Mouse (Mus musculus): ENCODE data around the gene Ccnj. TPM values are rescaled to one million over a fixed set of nuclear protein-coding genes. Genes with fewer than 3 reads are reported as not detected.

The Ccnj gene
- polyA plus RNA-seq, 1 experiment from 2014 or later = 9.7 TPM

GRCm38 (mm10) chr19:40821306-40821825, 9.7 kb upstream of the Ccnj start:
- no peak overlapping the region for H3K4me2 ChIP-seq
- no peaks in the 10 kb centered on the region for H3K36me3 ChIP-seq
- ATAC-seq (ENCODE audit: insufficient read depth, low FRiP score, low read depth) = no peak
- WGBS = 67% methylated on average over 4 of the region's 4 CpGs
- no peak overlapping the region for H3K4me3 ChIP-seq (replicated peaks)
- no peak overlapping the region for H3K27ac ChIP-seq
- no peaks in the 10 kb centered on the region for H3K4me1 ChIP-seq
- H3K9ac ChIP-seq = no peak overlapping the region
- no peaks in the 10 kb centered on the region for H3K9me3 ChIP-seq
- H3K27me3 ChIP-seq (replicated peaks) = no peaks in the 10 kb centered on the region

DNA sequence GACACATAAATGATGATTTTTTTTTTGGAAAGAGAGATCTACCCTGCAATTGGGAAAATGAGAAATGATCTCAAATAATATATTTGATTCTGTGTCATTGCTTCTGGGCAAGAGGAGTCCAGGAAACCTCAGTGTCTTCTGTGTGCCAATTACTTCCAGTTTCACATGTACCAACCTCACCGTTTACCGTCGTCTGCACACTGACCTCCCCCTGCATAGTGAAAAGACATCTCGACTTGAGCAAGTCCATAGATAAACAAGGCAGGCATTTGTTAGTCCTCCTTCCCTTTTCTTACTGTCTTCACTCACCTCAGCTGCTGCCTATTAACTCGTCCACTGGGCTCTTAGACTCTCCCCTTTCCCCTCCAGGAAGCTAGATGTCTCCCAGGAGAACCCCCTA, 5.4 kb upstream of the Ccnj start:
- Histone ChIP-seq H3K27ac (no peak overlapping the region), H3K36me3 (no peaks in the 10 kb centered on the region), H3K27me3 (replicated peaks) (no peaks in the 10 kb centered on the region), H3K4me2 (no peak overlapping the region), H3K4me1 (peaks cover 5% of the 10 kb centered on the region; the same call in 1 of the 2 replicates), H3K9ac (no peak overlapping the region), H3K9me3 (no peaks in the 10 kb centered on the region), H3K4me3 (replicated peaks) (no peak overlapping the region)
- ATAC-seq (ENCODE audit: insufficient read depth, low FRiP score, low read depth) = no peak
- 56% methylated on average over 5 of the region's 5 CpGs for WGBS

DNA sequence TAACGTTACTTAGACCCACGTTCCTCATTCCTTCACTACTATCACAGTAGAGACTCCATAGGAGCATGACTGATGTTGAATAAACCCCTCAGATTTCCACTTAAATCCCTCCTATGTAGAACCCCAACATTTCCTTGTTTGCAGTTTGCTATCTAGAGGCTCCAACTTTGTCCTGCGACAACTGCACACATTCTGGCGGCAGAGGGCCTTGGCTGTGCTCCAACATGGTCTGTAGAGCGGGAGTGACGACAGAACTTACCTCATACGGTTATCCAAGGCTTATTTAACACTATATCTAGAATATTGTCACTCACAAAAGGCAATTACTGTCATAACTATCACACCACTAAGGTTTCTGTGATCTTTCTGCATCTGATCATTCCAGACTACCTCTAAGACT, 4.3 kb upstream of the Ccnj start:
- H3K4me3 ChIP-seq (replicated peaks) = no peak overlapping the region
- H3K36me3 ChIP-seq = no peaks in the 10 kb centered on the region
- H3K9me3 ChIP-seq = no peaks in the 10 kb centered on the region
- no peak for ATAC-seq (ENCODE audit: insufficient read depth, low FRiP score, low read depth)
- H3K27me3 ChIP-seq (replicated peaks) = no peaks in the 10 kb centered on the region
- peaks cover 5% of the 10 kb centered on the region; the same call in 1 of the 2 replicates for H3K4me1 ChIP-seq
- WGBS = 67% methylated on average over 7 of the region's 7 CpGs
- no peak overlapping the region for H3K27ac ChIP-seq
- H3K4me2 ChIP-seq = no peak overlapping the region
- H3K9ac ChIP-seq = no peak overlapping the region

GRCm38 (mm10) chr19:40830198-40830597, 881 bp upstream of the Ccnj start:
- H3K27ac ChIP-seq = no peak overlapping the region
- 0 out of 2 replicates have a peak overlapping the region, but pooled peaks have one; percentile 59 for H3K9ac ChIP-seq
- H3K4me1 ChIP-seq = peaks cover 9% of the 10 kb centered on the region; the same call in 1 of the 2 replicates
- H3K4me3 ChIP-seq (replicated peaks) = peak overlapping the region; percentile 86
- no peaks in the 10 kb centered on the region for H3K36me3 ChIP-seq
- peak overlapping the region; percentile 67 for H3K4me2 ChIP-seq
- 47% methylated on average over 7 of the region's 7 CpGs for WGBS
- no peaks in the 10 kb centered on the region for H3K9me3 ChIP-seq
- ATAC-seq (ENCODE audit: insufficient read depth, low FRiP score, low read depth) = no peak
- no peaks in the 10 kb centered on the region for H3K27me3 ChIP-seq (replicated peaks)

DNA sequence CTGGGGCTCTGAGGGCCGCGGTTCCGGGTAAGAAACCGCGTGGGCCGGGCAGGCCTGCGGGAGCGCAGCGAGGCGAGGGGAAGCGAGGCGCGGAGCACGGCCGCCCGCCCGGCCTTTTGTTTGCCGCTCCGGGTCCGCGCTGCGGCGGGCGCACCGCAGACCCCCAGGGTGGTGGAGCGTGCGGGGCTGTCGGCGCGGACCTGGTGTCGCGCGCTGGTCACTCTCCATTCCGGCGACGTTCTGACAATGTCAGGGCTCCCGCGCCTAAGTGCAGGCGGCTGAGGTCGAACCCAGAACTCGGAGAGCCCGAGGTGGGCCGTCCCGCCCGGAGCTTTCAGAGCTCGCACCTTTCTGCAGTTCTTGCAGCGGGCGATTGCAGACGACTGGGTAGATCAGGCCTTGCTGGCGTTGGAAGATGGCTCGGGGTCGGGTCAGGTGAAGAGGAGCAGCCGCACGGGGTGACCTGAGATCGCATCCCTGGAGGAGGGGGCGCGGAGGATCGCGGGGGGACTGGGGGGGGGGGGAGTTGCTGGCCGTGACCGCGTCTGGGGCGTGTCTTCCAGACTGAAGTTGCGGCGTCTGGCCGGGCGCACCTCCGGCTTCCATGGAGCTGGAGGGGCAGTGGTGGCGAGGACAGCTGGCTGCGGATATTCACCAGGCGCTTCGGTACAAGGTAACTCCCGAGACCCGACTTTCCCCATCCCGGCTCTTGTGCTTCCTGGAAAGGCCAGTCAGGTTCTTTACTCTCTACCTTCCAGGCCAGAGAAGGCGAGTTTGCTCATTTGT, 530 bp downstream of the Ccnj start:
- WGBS = under 1% methylated on average over 67 of the region's 76 CpGs

DNA sequence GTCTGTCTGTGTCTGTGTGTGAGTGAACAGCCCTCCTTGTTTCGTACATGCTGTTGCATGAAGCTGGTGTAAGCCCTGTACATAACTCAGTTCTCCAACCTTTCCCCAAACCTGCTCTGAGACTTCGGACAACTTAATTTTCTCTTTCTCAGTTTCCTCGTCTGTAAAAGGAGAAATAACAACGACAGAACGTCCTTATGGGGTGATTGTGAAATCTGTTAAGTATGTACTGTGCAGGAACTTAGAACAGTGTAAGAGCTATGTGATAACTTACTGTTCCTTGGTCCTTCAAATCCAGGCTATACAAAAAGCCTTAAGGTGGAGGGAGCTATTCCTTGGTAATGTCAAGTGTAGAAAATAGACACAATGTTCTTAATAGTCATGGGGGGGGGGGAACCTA, 1.3 kb downstream of the Ccnj start:
- WGBS = 25% methylated on average over 5 of the region's 5 CpGs
- Histone ChIP-seq H3K27me3 (replicated peaks) (no peaks in the 10 kb centered on the region), H3K9me3 (no peaks in the 10 kb centered on the region), H3K36me3 (0 out of 2 replicates have a peak, but pooled peaks cover under 1% of the 10 kb centered on the region), H3K4me3 (replicated peaks) (peak overlapping the region; percentile 86), H3K27ac (no peak overlapping the region), H3K4me2 (peak overlapping the region; percentile 67), H3K9ac (peak overlapping the region; percentile 83; the same call in 1 of the 2 replicates), H3K4me1 (peaks cover 9% of the 10 kb centered on the region; the same call in 1 of the 2 replicates)
- no peak for ATAC-seq (ENCODE audit: insufficient read depth, low FRiP score, low read depth)

More for the DNA sequence above, 530 bp downstream of the Ccnj start:
- Histone ChIP-seq H3K9ac (peak overlapping the region; percentile 83), H3K4me2 (peak overlapping the region; percentile 67), H3K36me3 (no peaks in the 10 kb centered on the region), H3K4me1 (peaks cover 9% of the 10 kb centered on the region; the same call in 1 of the 2 replicates), H3K27ac (peak overlapping the region; percentile 86), H3K4me3 (replicated peaks) (peak overlapping the region; percentile 86), H3K9me3 (no peaks in the 10 kb centered on the region), H3K27me3 (replicated peaks) (no peaks in the 10 kb centered on the region)
- peak; percentile 45 for ATAC-seq (ENCODE audit: insufficient read depth, low FRiP score, low read depth)

GRCm38 (mm10) chr19:40834436-40834835, 3.4 kb downstream of the Ccnj start:
- peaks cover 14% of the 10 kb centered on the region; the same call in 1 of the 2 replicates for H3K36me3 ChIP-seq
- WGBS = 85% methylated on average over 6 of the region's 6 CpGs
- peaks cover 9% of the 10 kb centered on the region; the same call in 1 of the 2 replicates for H3K4me1 ChIP-seq
- no peak for ATAC-seq (ENCODE audit: insufficient read depth, low FRiP score, low read depth)
- H3K4me2 ChIP-seq = no peak overlapping the region
- no peaks in the 10 kb centered on the region for H3K9me3 ChIP-seq
- H3K9ac ChIP-seq = no peak overlapping the region
- H3K4me3 ChIP-seq (replicated peaks) = no peak overlapping the region
- no peak overlapping the region for H3K27ac ChIP-seq
- H3K27me3 ChIP-seq (replicated peaks) = no peaks in the 10 kb centered on the region

- ATAC-seq (ENCODE audit: insufficient read depth, low FRiP score, low read depth) = no peak
- 91% methylated on average over 7 of the region's 7 CpGs for WGBS
- H3K4me2 ChIP-seq = no peak overlapping the region
- no peak overlapping the region for H3K4me3 ChIP-seq (replicated peaks)
- H3K27me3 ChIP-seq (replicated peaks) = no peaks in the 10 kb centered on the region
- peaks cover 19% of the 10 kb centered on the region; the same call in 1 of the 2 replicates for H3K36me3 ChIP-seq
- no peaks in the 10 kb centered on the region for H3K4me1 ChIP-seq
- no peak overlapping the region for H3K27ac ChIP-seq
- H3K9me3 ChIP-seq = no peaks in the 10 kb centered on the region
- no peak overlapping the region for H3K9ac ChIP-seq
Observed at GRCm38 (mm10) chr19:40838205-40838604, 7.1 kb downstream of the Ccnj start.

GRCm38 (mm10) chr19:40840303-40840702, 9.2 kb downstream of the Ccnj start:
- Histone ChIP-seq H3K36me3 (peaks cover 30% of the 10 kb centered on the region), H3K9ac (no peak overlapping the region), H3K4me1 (no peaks in the 10 kb centered on the region), H3K4me2 (no peak overlapping the region), H3K27me3 (replicated peaks) (no peaks in the 10 kb centered on the region), H3K27ac (no peak overlapping the region), H3K4me3 (replicated peaks) (no peak overlapping the region), H3K9me3 (no peaks in the 10 kb centered on the region)
- 67% methylated on average over 6 of the region's 6 CpGs for WGBS
- no peak for ATAC-seq (ENCODE audit: insufficient read depth, low FRiP score, low read depth)

- no peaks in the 10 kb centered on the region for H3K27me3 ChIP-seq (replicated peaks)
- ATAC-seq (ENCODE audit: insufficient read depth, low FRiP score, low read depth) = no peak
- H3K9me3 ChIP-seq = no peaks in the 10 kb centered on the region
- H3K4me2 ChIP-seq = no peak overlapping the region
- H3K36me3 ChIP-seq = peaks cover 37% of the 10 kb centered on the region
- H3K4me3 ChIP-seq (replicated peaks) = no peak overlapping the region
- no peak overlapping the region for H3K9ac ChIP-seq
- WGBS = 53% methylated on average over 6 of the region's 6 CpGs
- no peak overlapping the region for H3K27ac ChIP-seq
- H3K4me1 ChIP-seq = no peaks in the 10 kb centered on the region
Observed at GRCm38 (mm10) chr19:40841083-40841482, 10.0 kb downstream of the Ccnj start.

GRCm38 (mm10) chr19:40841593-40841992, 10.5 kb downstream of the Ccnj start:
- WGBS = 89% methylated on average over 13 of the region's 13 CpGs

GRCm38 (mm10) chr19:40844731-40845130, 13.7 kb downstream of the Ccnj start:
- peaks cover 33% of the 10 kb centered on the region for H3K36me3 ChIP-seq
- ATAC-seq (ENCODE audit: insufficient read depth, low FRiP score, low read depth) = no peak

More at GRCm38 (mm10) chr19:40841593-40841992, 10.5 kb downstream of the Ccnj start:
- no peak for ATAC-seq (ENCODE audit: insufficient read depth, low FRiP score, low read depth)
- Histone ChIP-seq H3K27ac (no peak overlapping the region), H3K27me3 (replicated peaks) (no peaks in the 10 kb centered on the region), H3K9me3 (no peaks in the 10 kb centered on the region), H3K4me3 (replicated peaks) (no peak overlapping the region), H3K36me3 (peaks cover 40% of the 10 kb centered on the region), H3K4me1 (no peaks in the 10 kb centered on the region), H3K9ac (no peak overlapping the region), H3K4me2 (no peak overlapping the region)

More at GRCm38 (mm10) chr19:40844731-40845130, 13.7 kb downstream of the Ccnj start:
- 91% methylated on average over 13 of the region's 13 CpGs for WGBS
- Histone ChIP-seq H3K4me3 (replicated peaks) (no peak overlapping the region), H3K27ac (no peak overlapping the region), H3K9ac (no peak overlapping the region), H3K27me3 (replicated peaks) (no peaks in the 10 kb centered on the region), H3K9me3 (no peaks in the 10 kb centered on the region), H3K4me2 (no peak overlapping the region), H3K4me1 (no peaks in the 10 kb centered on the region)
